Mouse (Mus musculus): ENCODE data around the gene Itpr2. TPM values are rescaled to one million over a fixed set of nuclear protein-coding genes. Genes with fewer than 3 reads are reported as not detected.

The Itpr2 gene
- polyA plus RNA-seq, 1 experiment = 31.9 TPM

DNA sequence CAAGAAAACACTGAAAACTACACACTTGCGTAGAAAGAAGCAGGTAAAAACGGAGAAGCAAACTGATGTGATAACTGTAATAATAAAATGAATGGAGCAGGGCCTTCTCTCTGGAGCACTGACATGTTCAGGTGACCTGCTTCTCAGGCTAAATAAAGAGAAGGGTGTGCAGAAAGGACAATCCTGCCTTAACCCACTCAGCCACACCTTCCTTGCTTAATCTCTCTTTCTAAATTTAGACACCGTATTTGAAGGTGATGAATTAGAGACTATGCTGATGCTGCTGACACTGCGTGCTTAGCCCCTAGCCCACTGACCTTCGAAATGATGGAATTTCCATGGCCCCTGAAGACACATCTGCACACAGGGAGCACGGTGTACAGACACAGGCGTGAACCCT lies 164.8 kb downstream of the Itpr2 start:
- Histone ChIP-seq H3K36me3 (ENCODE audit: control insufficient read depth, insufficient read depth, low read length) (no peaks in the 10 kb centered on the region), H3K4me3 (ENCODE audit: insufficient read depth, low read depth, low read length) (no peak overlapping the region), H3K27me3 (replicated peaks; ENCODE audit: control insufficient read depth, insufficient read depth, low read length) (no peaks in the 10 kb centered on the region), H3K4me1 (ENCODE audit: control insufficient read depth, insufficient read depth, low read length) (peaks cover 2% of the 10 kb centered on the region; the same call in 1 of the 2 replicates), H3K27ac (ENCODE audit: insufficient read depth, low read depth, low read length) (no peak overlapping the region)
- TF ChIP-seq POLR2A (IDR thresholded peaks at IDR 0.05; ENCODE audit: low read depth, low read length) = no peak
- TF ChIP-seq CTCF (conservative IDR thresholded peaks at IDR 0.05; ENCODE audit: insufficient read depth, insufficient read length, low read depth, low read length) = no peak
- 82% methylated on average over 7 of the region's 7 CpGs for WGBS
- DNase-seq = no peak

DNA sequence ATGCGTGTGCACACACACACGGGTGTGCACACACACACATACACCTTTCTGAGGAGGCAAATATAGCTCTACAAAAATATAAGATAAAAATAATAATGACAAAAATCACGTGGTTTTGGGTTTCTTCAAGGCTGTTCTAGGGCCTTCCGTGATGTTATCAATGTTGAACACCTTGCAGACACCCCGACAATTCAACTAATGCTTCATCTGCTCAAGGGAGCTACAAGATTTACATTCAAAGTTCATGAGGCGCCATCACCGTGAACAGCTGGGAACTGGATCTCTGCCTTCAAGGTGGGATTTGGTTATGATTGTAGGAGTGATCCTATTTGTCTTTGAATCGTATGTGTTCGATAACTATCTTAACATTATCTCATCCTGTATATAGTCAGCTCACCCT lies 166.8 kb downstream of the Itpr2 start:
- no peaks in the 10 kb centered on the region for H3K36me3 ChIP-seq (ENCODE audit: control insufficient read depth, insufficient read depth, low read length)
- H3K27me3 ChIP-seq (replicated peaks; ENCODE audit: control insufficient read depth, insufficient read depth, low read length) = no peaks in the 10 kb centered on the region
- DNase-seq = no peak
- H3K4me3 ChIP-seq (ENCODE audit: insufficient read depth, low read depth, low read length) = no peak overlapping the region
- peaks cover 9% of the 10 kb centered on the region; the same call in 1 of the 2 replicates for H3K4me1 ChIP-seq (ENCODE audit: control insufficient read depth, insufficient read depth, low read length)
- H3K27ac ChIP-seq (ENCODE audit: insufficient read depth, low read depth, low read length) = no peak overlapping the region
- WGBS = 95% methylated on average over 9 of the region's 9 CpGs
- no peak for TF ChIP-seq POLR2A (IDR thresholded peaks at IDR 0.05; ENCODE audit: low read depth, low read length)
- TF ChIP-seq CTCF (conservative IDR thresholded peaks at IDR 0.05; ENCODE audit: insufficient read depth, insufficient read length, low read depth, low read length) = no peak

DNA sequence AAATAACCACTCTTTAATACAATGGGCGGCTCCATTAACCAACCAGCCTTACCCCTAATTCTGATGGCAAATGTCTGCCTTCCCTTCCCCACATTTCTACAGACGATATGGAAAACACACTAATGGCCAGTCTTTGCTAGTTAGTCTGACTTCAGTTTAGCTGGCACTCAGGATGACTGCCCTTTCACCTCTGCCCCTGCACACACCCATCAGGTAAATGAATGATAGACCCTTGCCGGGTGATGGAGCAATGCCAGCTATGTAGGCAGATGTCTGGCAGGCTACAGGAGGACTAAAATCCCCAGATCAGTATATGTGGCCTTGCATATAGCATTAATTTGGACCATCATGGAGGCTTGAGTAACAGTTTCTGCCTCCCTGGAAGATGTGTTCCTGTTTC lies 168.5 kb downstream of the Itpr2 start:
- no peak overlapping the region for H3K27ac ChIP-seq (ENCODE audit: insufficient read depth, low read depth, low read length)
- H3K36me3 ChIP-seq (ENCODE audit: control insufficient read depth, insufficient read depth, low read length) = no peaks in the 10 kb centered on the region
- TF ChIP-seq CTCF (conservative IDR thresholded peaks at IDR 0.05; ENCODE audit: insufficient read depth, insufficient read length, low read depth, low read length) = no peak
- no peak for TF ChIP-seq POLR2A (IDR thresholded peaks at IDR 0.05; ENCODE audit: low read depth, low read length)
- WGBS = 58% methylated on average over 3 of the region's 3 CpGs
- peak; percentile 92 for DNase-seq
- H3K4me1 ChIP-seq (ENCODE audit: control insufficient read depth, insufficient read depth, low read length) = peaks cover 9% of the 10 kb centered on the region; the same call in 1 of the 2 replicates
- no peak overlapping the region for H3K4me3 ChIP-seq (ENCODE audit: insufficient read depth, low read depth, low read length)
- no peaks in the 10 kb centered on the region for H3K27me3 ChIP-seq (replicated peaks; ENCODE audit: control insufficient read depth, insufficient read depth, low read length)

DNA sequence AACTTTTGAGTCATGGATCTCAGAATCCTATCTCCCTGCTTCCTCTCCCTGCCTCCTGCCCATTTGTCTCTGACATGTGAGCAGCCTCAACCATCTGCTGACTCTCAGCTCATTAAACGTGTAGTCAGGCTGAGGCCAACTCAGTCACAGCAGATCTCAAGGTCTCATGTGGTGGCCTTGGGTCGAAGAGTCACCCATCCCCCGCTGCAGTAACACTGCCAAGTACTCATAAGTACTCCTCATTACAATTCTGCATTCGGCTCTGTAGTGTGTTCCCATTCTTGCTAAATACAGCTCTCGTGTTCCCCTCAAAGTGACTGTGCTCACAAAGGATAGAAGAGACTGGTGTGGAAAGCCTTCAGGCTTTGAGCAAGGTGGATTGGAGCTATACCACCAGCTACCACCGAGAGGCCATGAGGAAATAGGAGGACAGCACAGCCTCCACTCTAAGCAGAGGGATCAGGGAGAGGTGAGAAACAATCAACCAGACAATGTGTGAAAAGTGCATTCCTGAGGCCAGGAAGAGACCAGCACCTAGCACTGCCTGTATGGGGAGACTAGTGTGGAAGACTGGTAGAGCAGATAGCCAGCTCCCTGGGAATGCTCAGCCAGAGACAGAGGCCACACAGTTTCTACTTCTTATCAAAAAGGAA lies 170.9 kb downstream of the Itpr2 start:
- DNase-seq = peak; percentile 64
- Histone ChIP-seq H3K27me3 (replicated peaks; ENCODE audit: control insufficient read depth, insufficient read depth, low read length) (no peaks in the 10 kb centered on the region), H3K27ac (ENCODE audit: insufficient read depth, low read depth, low read length) (no peak overlapping the region), H3K4me3 (ENCODE audit: insufficient read depth, low read depth, low read length) (no peak overlapping the region), H3K4me1 (ENCODE audit: control insufficient read depth, insufficient read depth, low read length) (peaks cover 9% of the 10 kb centered on the region; the same call in 1 of the 2 replicates), H3K36me3 (ENCODE audit: control insufficient read depth, insufficient read depth, low read length) (no peaks in the 10 kb centered on the region)
- 35% methylated on average over 6 of the region's 6 CpGs for WGBS
- no peak for TF ChIP-seq CTCF (conservative IDR thresholded peaks at IDR 0.05; ENCODE audit: insufficient read depth, insufficient read length, low read depth, low read length)
- no peak for TF ChIP-seq POLR2A (IDR thresholded peaks at IDR 0.05; ENCODE audit: low read depth, low read length)

DNA sequence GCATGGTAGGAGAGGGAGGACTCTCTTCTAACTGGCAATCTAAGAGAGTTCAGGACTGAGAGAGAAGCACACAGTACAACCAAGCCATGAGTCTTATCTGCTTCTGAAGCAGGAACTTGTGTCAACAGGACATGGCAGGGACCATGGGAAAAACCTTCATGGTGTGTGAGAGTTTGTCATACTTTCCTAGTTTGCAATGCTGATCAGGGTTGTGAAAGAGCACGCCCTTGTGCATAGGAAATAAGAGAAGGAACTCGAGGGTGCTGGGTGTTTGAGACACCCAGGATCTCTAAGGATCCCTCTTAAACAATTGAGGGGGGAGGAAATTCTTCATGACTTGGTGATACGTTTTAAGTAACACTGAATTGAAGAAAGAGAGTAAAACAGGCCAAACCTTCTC lies 172.9 kb downstream of the Itpr2 start:
- TF ChIP-seq CTCF (conservative IDR thresholded peaks at IDR 0.05; ENCODE audit: insufficient read depth, insufficient read length, low read depth, low read length) (no peak), POLR2A (IDR thresholded peaks at IDR 0.05; ENCODE audit: low read depth, low read length) (no peak)
- Histone ChIP-seq H3K4me3 (ENCODE audit: insufficient read depth, low read depth, low read length) (no peak overlapping the region), H3K27ac (ENCODE audit: insufficient read depth, low read depth, low read length) (no peak overlapping the region), H3K27me3 (replicated peaks; ENCODE audit: control insufficient read depth, insufficient read depth, low read length) (no peaks in the 10 kb centered on the region), H3K4me1 (ENCODE audit: control insufficient read depth, insufficient read depth, low read length) (peaks cover 9% of the 10 kb centered on the region; the same call in 1 of the 2 replicates), H3K36me3 (ENCODE audit: control insufficient read depth, insufficient read depth, low read length) (no peaks in the 10 kb centered on the region)
- DNase-seq = no peak
- WGBS = 81% methylated on average over 3 of the region's 3 CpGs

DNA sequence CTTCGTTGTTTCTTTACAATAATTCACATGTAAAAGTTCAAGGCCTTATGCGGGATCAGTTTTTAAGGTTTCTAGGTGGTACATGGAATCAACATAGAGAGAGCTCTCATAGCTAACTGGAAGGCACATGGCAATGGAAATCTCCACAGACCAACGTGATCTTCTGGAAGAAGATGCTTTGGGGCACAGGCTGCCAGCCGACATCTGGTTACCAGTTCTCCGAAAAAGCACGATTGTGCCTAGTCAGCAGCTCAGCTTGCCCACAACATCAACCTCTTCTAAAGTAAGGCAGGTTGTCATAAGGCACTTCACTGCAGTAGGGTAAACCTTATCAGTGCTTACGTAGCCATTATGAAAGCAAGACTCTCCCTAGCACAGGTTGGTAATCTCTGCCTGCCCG lies 175.4 kb downstream of the Itpr2 start:
- H3K27ac ChIP-seq (ENCODE audit: insufficient read depth, low read depth, low read length) = no peak overlapping the region
- H3K4me1 ChIP-seq (ENCODE audit: control insufficient read depth, insufficient read depth, low read length) = peaks cover 7% of the 10 kb centered on the region; the same call in 1 of the 2 replicates
- 95% methylated on average over 8 of the region's 8 CpGs for WGBS
- no peak overlapping the region for H3K4me3 ChIP-seq (ENCODE audit: insufficient read depth, low read depth, low read length)
- no peak for TF ChIP-seq CTCF (conservative IDR thresholded peaks at IDR 0.05; ENCODE audit: insufficient read depth, insufficient read length, low read depth, low read length)
- no peak for TF ChIP-seq POLR2A (IDR thresholded peaks at IDR 0.05; ENCODE audit: low read depth, low read length)
- H3K36me3 ChIP-seq (ENCODE audit: control insufficient read depth, insufficient read depth, low read length) = no peaks in the 10 kb centered on the region
- DNase-seq = no peak
- no peaks in the 10 kb centered on the region for H3K27me3 ChIP-seq (replicated peaks; ENCODE audit: control insufficient read depth, insufficient read depth, low read length)

DNA sequence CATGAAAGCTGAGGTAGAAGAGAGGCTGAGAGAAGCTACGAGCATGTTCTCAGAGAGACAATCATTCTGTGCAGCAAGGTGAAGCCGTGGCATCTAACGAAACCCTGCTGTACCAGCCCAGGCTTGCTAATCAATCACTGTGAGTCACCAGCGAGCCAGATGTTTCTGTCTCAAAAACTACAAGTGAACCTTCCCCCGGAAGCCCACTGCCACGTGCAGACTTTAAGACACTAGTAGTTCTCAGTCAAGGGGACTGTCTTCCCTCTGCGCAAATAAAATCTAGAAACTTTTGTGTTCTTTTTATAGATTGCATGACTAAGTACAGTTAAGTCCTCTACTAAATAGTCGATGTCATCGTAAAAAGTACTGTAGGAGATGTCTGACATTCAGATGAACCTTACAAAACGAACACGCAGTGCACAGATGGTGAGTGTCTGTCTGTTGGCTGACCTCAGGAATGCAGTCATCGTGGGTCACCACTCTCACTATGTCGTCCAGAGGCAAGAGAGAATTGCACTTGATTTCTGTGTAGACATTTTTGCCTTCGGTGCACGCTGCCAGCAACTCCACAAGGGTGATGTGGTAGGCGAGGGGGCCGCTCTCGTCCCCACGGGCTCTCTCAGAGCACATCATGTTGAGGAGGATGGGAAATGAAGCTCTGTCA lies 177.3 kb downstream of the Itpr2 start:
- no peak for TF ChIP-seq CTCF (conservative IDR thresholded peaks at IDR 0.05; ENCODE audit: insufficient read depth, insufficient read length, low read depth, low read length)
- no peaks in the 10 kb centered on the region; the same call in 1 of the 2 replicates for H3K36me3 ChIP-seq (ENCODE audit: control insufficient read depth, insufficient read depth, low read length)
- H3K4me3 ChIP-seq (ENCODE audit: insufficient read depth, low read depth, low read length) = no peak overlapping the region
- 69% methylated on average over 19 of the region's 19 CpGs for WGBS
- H3K4me1 ChIP-seq (ENCODE audit: control insufficient read depth, insufficient read depth, low read length) = no peaks in the 10 kb centered on the region
- no peak overlapping the region for H3K27ac ChIP-seq (ENCODE audit: insufficient read depth, low read depth, low read length)
- no peaks in the 10 kb centered on the region for H3K27me3 ChIP-seq (replicated peaks; ENCODE audit: control insufficient read depth, insufficient read depth, low read length)
- no peak for DNase-seq

Measured in kidney, adult 2 months (tissue).